Mouse (Mus musculus): ENCODE measurements around the gene Tpgs1. TPM values are rescaled to one million over a fixed set of nuclear protein-coding genes. Genes with fewer than 3 reads are reported as not detected.

Gene Tpgs1
- total RNA-seq, 2 experiments from 2014 or later, result 18.1 to 19.9 TPM

DNA sequence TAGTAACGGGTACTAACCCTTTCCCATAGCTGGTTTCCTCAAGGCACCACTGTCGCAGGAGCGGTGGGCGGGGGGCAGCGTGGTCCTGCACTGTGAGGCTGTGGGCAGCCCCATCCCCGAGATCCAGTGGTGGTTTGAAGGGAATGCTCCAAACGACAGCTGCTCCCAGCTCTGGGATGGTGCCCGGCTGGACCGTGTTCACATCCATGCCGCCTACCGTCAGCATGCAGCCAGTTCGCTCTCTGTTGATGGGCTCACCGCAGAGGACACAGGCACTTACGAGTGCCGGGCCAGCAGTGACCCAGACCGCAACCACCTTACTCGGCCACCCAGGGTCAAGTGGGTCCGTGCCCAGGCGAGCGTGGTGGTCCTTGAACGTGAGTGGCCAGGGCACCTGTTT lies 39.5 kb downstream of the Tpgs1 start:
- intact Hi-C loops (cut with DNase I), result no loop called here
- DNase-seq, result no peak

DNA sequence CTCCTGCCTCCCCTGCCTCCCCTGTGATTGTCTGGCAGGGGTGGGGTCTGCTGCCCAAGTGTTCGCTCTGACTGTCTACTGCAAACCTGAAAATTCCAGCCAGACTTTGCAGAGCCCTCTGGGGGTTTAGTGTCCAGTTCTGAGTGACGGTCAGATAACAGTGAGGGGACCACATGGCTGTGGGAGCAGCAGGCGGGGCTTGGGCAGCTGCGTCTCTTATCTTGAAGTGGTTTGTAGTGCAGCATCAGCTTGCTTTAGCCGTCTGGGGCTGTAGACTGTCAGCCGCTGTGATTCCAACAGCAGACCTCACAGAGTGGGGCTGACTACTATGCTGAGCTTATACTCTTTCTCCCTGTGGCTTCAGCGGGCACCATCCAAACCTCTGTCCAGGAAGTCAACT lies 40.1 kb downstream of the Tpgs1 start:
- no peak for DNase-seq
- intact Hi-C loops (cut with DNase I), result no loop called here

DNA sequence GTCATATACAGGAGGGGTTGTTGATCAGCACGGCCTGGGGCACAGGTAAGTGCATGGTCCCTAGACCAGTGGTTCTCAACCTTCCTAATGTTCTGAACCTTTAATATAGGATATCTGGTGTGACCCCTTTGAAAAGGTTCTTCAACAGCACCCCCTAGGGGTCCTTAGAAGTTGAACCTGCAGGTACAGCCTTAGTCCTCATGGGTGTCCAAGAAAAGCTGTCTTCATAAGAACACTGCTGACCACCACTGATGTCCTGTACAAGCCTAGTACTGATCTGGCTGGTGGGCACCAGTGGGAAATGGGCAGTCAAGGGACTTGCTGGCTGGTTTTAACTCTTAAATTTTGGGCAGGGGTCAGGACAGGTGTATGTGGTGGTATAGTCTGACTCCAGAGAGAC lies 42.9 kb downstream of the Tpgs1 start:
- DNase-seq, result no peak
- intact Hi-C loops (cut with DNase I), result loop anchor here (2.0 kb wide), 1 partner anchor 77 kb away; no protein-coding TSS in a partner anchor

DNA sequence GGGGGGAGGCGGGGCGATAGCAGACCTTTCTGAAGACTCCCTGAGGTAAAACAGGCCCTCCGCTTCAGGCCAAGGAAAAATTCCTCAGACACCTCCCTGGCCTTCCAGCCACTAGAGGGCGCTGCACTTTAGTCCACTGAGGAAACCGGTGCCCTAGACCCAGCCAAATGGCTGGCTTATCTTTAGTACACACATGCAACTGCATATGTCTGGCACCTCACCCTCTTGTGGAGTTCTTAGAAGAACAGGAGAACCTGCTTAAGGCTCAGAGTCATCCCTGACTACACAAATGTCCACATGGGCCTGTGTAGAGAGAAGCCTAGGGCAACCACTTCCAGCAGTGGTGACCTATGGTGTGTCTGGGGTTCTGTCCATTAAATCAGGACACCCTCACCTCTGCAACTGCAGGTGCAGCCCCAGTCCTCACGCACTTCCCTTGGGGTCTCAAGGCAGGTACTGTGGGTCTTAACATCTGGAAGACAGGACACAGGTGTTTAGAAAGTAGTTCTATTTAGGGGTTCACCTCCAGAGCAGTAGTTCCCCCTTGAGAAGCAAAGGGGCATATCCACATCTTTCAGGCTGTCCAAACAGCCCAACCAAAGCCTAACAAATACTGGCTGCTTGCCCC lies 43.4 kb downstream of the Tpgs1 start:
- DNase-seq, result peak; percentile 75 to 85
- intact Hi-C loops (cut with DNase I), result loop anchor here (2.0 kb wide), 1 partner anchor 76 kb away; no protein-coding TSS in a partner anchor

DNA sequence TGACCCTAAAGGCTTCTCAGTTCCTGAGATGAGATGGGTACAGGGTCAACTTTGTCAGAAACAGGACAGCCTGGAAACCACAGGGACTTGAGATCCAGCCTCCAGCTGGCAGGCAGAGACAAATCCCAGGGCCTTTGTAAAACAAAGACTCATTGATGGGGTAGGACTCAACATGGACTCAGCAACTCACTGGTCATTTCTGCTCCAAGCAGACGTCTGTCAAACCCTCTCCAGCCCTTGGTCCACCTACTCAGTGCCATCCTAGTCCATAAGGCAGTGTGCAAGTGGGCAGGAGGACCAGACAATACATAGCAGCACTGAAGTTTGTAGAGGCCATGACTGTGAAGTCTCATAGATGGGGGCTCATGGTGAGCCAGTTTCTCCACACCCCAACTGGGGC lies 44.0 kb downstream of the Tpgs1 start:
- DNase-seq, result no peak
- intact Hi-C loops (cut with DNase I), result loop anchor here (2.0 kb wide), 1 partner anchor 76 kb away; no protein-coding TSS in a partner anchor

DNA sequence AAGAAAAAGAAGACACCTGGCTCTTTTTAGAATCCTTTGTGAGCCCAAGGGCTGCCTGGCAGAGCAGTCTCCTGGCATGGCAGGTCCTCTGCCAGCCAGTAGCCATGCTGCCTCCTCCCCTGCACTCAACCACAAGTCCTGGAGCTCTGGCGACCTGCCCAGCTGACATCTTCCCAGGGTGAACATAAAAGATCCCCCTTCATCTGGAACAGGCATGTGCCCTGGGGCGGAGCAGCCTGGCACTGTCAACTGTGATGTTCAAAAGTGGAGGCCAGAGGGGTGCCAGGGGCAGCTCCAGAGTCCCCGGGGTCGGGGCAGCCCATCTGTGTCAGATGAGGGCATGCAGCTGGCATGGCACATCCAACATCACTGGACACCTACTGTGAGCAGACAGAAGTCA lies 45.8 kb downstream of the Tpgs1 start:
- intact Hi-C loops (cut with DNase I), result no loop called here
- DNase-seq, result no peak

DNA sequence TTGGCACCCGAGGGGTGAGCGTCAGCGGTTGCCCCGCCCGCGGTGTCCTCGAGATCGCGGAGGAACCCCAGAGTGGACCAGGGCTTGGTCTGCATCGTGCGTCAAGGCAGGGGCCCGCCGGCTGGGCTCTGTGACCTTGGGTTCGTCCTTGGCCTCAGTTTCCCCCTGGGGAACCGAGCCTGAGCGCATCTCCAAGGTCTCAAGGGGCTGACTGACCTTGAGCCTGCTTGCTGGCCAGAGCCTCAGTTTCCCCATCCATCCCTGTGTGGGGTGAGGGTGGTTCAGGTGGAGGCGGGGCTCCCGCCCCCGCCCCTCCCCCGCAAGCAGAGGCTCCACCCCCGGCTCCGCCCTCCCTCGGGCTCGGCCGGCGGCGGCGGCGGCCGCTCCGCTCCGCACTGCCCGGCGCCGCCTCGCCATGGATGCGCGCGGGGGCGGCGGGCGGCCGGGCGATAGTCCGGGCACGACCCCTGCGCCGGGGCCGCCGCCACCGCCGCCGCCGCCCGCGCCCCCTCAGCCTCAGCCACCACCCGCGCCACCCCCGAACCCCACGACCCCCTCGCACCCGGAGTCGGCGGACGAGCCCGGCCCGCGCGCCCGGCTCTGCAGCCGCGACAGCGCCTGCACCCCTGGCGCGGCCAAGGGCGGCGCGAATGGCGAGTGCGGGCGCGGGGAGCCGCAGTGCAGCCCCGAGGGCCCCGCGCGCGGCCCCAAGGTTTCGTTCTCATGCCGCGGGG lies 47.3 kb downstream of the Tpgs1 start, which contains the start of gene Hcn2:
Gene Hcn2 (plus strand): TSS at position 381 of the 734 bp plus-strand sequence.
- intact Hi-C loops (cut with DNase I), result no loop called here

DNA sequence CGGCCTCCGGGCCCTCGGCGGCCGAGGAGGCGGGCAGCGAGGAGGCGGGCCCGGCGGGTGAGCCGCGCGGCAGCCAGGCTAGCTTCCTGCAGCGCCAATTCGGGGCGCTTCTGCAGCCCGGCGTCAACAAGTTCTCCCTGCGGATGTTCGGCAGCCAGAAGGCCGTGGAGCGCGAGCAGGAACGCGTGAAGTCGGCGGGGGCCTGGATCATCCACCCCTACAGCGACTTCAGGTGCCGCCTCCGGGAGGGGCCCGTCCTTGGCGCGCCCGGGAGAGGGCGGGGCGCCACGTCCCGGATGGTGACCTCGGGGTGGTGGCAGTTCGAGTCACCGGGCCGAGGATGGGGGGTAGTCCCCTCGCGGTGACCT lies 47.8 kb downstream of the Tpgs1 start:
- DNase-seq, result no peak
- intact Hi-C loops (cut with DNase I), result no loop called here

More for the DNA sequence above, 47.3 kb downstream of the Tpgs1 start, which contains the start of gene Hcn2:
- DNase-seq, result no peak

DNA sequence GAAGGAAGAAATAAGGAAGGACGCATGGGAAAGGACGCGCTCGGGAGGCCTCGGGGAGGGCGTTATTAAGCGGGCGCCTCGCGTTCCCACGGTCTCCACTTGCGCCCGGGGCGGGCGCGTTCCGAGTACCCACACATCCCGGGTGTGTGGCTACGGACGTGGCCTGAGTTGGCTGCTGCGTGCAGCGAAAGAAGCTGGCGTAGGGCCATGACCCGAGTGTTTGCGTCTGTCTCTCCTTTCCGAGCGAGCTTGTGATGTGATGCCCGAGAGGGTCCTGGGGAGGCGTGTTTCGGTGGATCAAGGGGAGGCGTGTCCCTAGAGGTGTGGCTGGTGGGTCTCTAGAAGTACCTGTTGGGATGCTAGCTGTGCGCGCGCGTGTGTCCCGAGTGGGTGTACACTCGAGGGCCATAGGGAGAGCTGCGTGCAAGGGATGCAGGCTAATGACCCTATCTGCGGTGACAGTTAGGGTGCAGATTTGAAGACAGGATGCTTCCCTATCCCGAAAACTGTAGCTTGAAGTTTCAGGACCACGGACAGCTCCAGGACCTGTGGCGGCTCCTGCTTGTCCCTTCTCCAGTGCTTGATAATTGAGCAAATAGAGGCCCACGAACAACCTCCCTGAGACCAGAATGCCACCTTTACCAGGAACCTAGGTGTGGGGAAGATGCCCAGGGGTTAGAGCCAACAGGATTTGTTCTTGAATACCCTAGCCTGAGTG lies 48.6 kb downstream of the Tpgs1 start:
- intact Hi-C loops (cut with DNase I), result no loop called here
- DNase-seq, result peak; percentile 76 to 79

DNA sequence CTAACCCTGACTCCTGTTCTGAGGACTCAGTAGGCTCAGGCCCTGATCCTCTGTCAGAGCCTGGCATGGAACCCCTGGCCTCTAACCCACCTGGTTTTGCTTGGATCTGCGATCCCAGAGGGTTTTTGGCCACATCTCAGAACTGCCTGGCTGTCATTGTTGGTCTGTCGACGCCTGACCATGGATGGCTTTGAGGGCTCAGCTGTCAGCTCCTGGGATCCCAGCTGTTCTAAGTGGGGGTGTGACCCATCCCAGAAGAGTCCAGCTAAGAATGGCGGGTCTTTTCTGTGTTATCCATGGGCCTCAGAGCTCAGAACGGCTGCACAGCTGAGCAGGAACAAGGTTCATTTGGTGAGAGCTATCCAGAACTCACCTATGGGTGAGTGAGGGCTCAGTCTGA lies 51.9 kb downstream of the Tpgs1 start:
- intact Hi-C loops (cut with DNase I), result no loop called here
- no peak for DNase-seq

DNA sequence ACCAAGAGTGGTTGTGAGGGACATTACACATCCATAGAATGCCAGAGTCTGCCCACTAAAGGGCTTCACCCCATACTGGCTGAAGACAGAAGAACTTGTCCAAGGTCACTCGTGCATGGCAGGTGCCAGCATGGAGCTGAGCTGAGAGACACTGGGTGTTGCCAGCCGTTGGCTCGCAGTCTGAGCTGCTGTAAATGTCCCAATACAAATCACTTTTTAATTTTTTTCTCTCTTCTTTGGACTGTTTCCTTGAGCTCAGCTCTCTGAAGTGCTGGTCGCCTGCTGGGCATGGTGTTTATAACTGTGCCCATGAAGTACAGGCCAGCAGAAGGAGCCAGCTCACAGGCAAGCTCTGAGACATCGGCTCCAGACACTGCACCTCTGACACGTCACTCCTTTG lies 53.9 kb downstream of the Tpgs1 start:
- intact Hi-C loops (cut with DNase I), result no loop called here
- DNase-seq, result no peak

DNA sequence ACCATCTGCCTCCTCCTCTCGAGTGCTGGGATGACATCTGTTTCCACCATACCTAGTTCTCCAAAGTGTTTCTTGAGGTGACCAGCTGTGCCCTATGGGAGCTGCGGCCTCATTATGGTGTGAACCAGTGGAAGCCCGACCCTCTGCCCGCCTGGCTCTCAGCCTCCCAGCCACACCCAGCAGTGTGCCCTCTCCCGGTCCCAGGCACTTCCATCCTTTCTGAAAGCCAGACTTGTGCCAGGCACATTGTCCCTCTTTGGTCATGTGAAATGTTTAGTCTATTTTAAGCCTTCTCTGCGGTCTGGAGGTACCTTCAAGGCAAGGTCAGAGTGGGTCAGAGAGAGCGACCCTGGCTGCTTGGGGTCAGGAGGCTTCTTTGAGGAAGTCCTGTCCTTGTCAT lies 54.5 kb downstream of the Tpgs1 start:
- intact Hi-C loops (cut with DNase I), result no loop called here
- DNase-seq, result no peak

Other genes starting within 250 kb of the Tpgs1 start
- not detected for gene Vmn2r83, start 200.6 kb upstream of the Tpgs1 start, total RNA-seq (2021)
- 1 to 10 TPM; 2.2 to 2.7 TPM for gene Plpp2, start 135.6 kb upstream of the Tpgs1 start, total RNA-seq (2021)
- 10 to 100 TPM; 11.1 to 12.7 TPM for gene Mier2, start 114.2 kb upstream of the Tpgs1 start, total RNA-seq (2021)
- not detected for gene Theg, start 82.0 kb upstream of the Tpgs1 start, total RNA-seq (2021)
- under 1 TPM in 1 of 2 experiments, not detected in 1; 0.08 TPM for gene C2cd4c, start 55.3 kb upstream of the Tpgs1 start, total RNA-seq (2021)
- 1 to 10 TPM; 1.9 to 2.5 TPM for gene Shc2, start 31.5 kb upstream of the Tpgs1 start, total RNA-seq (2021)
- not detected for gene Odf3l2, start 23.6 kb upstream of the Tpgs1 start, total RNA-seq (2021)
- not detected for gene Madcam1, start 4.8 kb upstream of the Tpgs1 start, total RNA-seq (2021)
- 100 to 1,000 TPM; 178 to 198 TPM for gene Cdc34, start 12.8 kb downstream of the Tpgs1 start, total RNA-seq (2021)
- gene Gzmm, start 19.7 kb downstream of the Tpgs1 start, total RNA-seq (2021), result 1 to 10 TPM; 6.5 to 8.4 TPM
- gene Bsg, start 35.1 kb downstream of the Tpgs1 start, total RNA-seq (2021), result 1,000 to 10,000 TPM; 1,389 to 1,395 TPM
- 10 to 100 TPM; 20.0 to 26.8 TPM for gene Hcn2, start 47.3 kb downstream of the Tpgs1 start, total RNA-seq (2021)
- 10 to 100 TPM; 42.3 to 48.0 TPM for gene Polrmt, start 77.2 kb downstream of the Tpgs1 start, total RNA-seq (2021)
- gene Fgf22, start 85.7 kb downstream of the Tpgs1 start, total RNA-seq (2021), result not detected
- 10 to 100 TPM; 23.6 to 24.6 TPM for gene Rnf126, start 97.6 kb downstream of the Tpgs1 start, total RNA-seq (2021)
- gene Fstl3, start 107.9 kb downstream of the Tpgs1 start, total RNA-seq (2021), result 1 to 10 TPM; 4.2 to 4.3 TPM
- gene Prss57, start 121.6 kb downstream of the Tpgs1 start, total RNA-seq (2021), result not detected
- gene Palm, start 124.2 kb downstream of the Tpgs1 start, total RNA-seq (2021), result 10 to 100 TPM; 56.0 to 87.0 TPM
- under 1 TPM in 1 of 2 experiments, not detected in 1; 0.62 TPM for gene Misp, start 151.6 kb downstream of the Tpgs1 start, total RNA-seq (2021)
- 10 to 100 TPM; 50.9 to 51.2 TPM for gene Ptbp1, start 185.1 kb downstream of the Tpgs1 start, total RNA-seq (2021)
- gene Prtn3, start 205.1 kb downstream of the Tpgs1 start, total RNA-seq (2021), result not detected
- not detected for gene Plppr3, start 205.3 kb downstream of the Tpgs1 start, total RNA-seq (2021)
- gene Elane, start 216.9 kb downstream of the Tpgs1 start, total RNA-seq (2021), result not detected
- 10 to 100 TPM; 11.6 to 63.9 TPM for gene Cfd, start 221.5 kb downstream of the Tpgs1 start, total RNA-seq (2021)
- gene Med16, start 239.6 kb downstream of the Tpgs1 start, total RNA-seq (2021), result 10 to 100 TPM; 53.0 to 53.2 TPM
- gene Gm26602, start 241.5 kb downstream of the Tpgs1 start, total RNA-seq (2021), result not detected
- under 1 TPM; 0.17 to 0.38 TPM for gene Kiss1r, start 247.6 kb downstream of the Tpgs1 start, total RNA-seq (2021)

All from heart, postnatal 36 days (tissue).